Mouse (Mus musculus): ENCODE results near the gene Tspan9.

DNA sequence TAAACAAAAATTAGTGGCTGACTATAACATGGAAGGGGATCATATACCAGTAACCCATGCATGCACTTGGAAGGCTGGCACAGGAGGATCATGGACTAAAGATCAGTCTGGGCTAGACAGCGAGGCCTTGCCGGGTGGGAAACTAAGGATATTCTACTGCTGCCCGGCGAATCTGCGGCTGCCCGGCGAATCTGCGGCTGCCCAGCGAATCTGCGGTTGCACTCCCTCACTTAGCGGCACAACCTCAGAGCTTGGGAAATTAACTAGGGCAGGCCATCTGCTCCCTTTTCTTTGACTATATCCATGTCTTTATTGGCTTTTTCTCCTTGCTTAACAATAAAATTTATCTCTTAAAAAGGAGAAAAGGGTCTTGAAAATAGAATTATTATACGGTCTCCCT is 14.6 kb upstream of the Tspan9 start:
- TF ChIP-seq CTCF (IDR thresholded peaks at IDR 0.05; ENCODE audit: low read depth) (no peak), EP300 (IDR thresholded peaks at IDR 0.05; ENCODE audit: low read depth) (no peak)
